Mouse (Mus musculus): ENCODE data around the gene Gm9821. TPM values are rescaled to one million over a fixed set of nuclear protein-coding genes. Genes with fewer than 3 reads are reported as not detected.
A peak's percentile ranks its signal among the peaks of the same experiment; 100 is the strongest.

Gm9821 gene
- polyA plus RNA-seq, 1 experiment from 2014 or later = 0.18 TPM

- no peak overlapping the region for H3K27ac ChIP-seq
- peaks cover 42% of the 10 kb centered on the region for H3K36me3 ChIP-seq
- peaks cover 58% of the 10 kb centered on the region for H3K27me3 ChIP-seq (ENCODE audit: insufficient read depth, poor library complexity, severe bottlenecking)
- no peak for DNase-seq (ENCODE audit: low spot score)
- no peak overlapping the region for H3K4me3 ChIP-seq
- WGBS = 73% methylated on average over 4 of the region's 4 CpGs
- H3K4me1 ChIP-seq (replicated peaks) = peaks cover 38% of the 10 kb centered on the region
- H3K9me3 ChIP-seq = no peaks in the 10 kb centered on the region
Measured at GRCm38 (mm10) chr2:91920130-91920529, 25.4 kb upstream of the Gm9821 start.

GRCm38 (mm10) chr2:91921181-91921789, 24.2 kb upstream of the Gm9821 start:
- Histone ChIP-seq H3K4me3 (peak overlapping the region; percentile 68), H3K36me3 (peaks cover 30% of the 10 kb centered on the region), H3K27me3 (ENCODE audit: insufficient read depth, poor library complexity, severe bottlenecking) (peaks cover 68% of the 10 kb centered on the region), H3K27ac (peak overlapping the region; percentile 70), H3K9me3 (no peaks in the 10 kb centered on the region), H3K4me1 (replicated peaks) (peaks cover 38% of the 10 kb centered on the region)
- peak; percentile 68 for DNase-seq (ENCODE audit: low spot score)
- 4% methylated on average over 31 of the region's 31 CpGs for WGBS

GRCm38 (mm10) chr2:91921790-91922570, 23.5 kb upstream of the Gm9821 start:
- H3K27ac ChIP-seq = peak overlapping the region; percentile 70
- peak overlapping the region; percentile 68 for H3K4me3 ChIP-seq
- H3K27me3 ChIP-seq (ENCODE audit: insufficient read depth, poor library complexity, severe bottlenecking) = peaks cover 68% of the 10 kb centered on the region
- peaks cover 24% of the 10 kb centered on the region for H3K36me3 ChIP-seq
- peaks cover 38% of the 10 kb centered on the region for H3K4me1 ChIP-seq (replicated peaks)
- under 1% methylated on average over 64 of the region's 64 CpGs for WGBS
- no peaks in the 10 kb centered on the region for H3K9me3 ChIP-seq
- DNase-seq (ENCODE audit: low spot score) = peak; percentile 84

GRCm38 (mm10) chr2:91922586-91923414, 22.7 kb upstream of the Gm9821 start:
- peaks cover 41% of the 10 kb centered on the region for H3K4me1 ChIP-seq (replicated peaks)
- peak overlapping the region; percentile 68 for H3K4me3 ChIP-seq
- H3K36me3 ChIP-seq = peaks cover 19% of the 10 kb centered on the region
- H3K9me3 ChIP-seq = no peaks in the 10 kb centered on the region
- no peak overlapping the region for H3K27ac ChIP-seq
- WGBS = 3% methylated on average over 37 of the region's 37 CpGs
- peak; percentile 34 for DNase-seq (ENCODE audit: low spot score)
- H3K27me3 ChIP-seq (ENCODE audit: insufficient read depth, poor library complexity, severe bottlenecking) = peaks cover 68% of the 10 kb centered on the region

GRCm38 (mm10) chr2:91923415-91924337, 21.8 kb upstream of the Gm9821 start:
- Histone ChIP-seq H3K4me1 (replicated peaks) (peaks cover 50% of the 10 kb centered on the region), H3K36me3 (peaks cover 16% of the 10 kb centered on the region), H3K4me3 (peak overlapping the region; percentile 68), H3K27me3 (ENCODE audit: insufficient read depth, poor library complexity, severe bottlenecking) (peaks cover 68% of the 10 kb centered on the region), H3K27ac (no peak overlapping the region), H3K9me3 (no peaks in the 10 kb centered on the region)
- WGBS = 4% methylated on average over 54 of the region's 54 CpGs
- peak; percentile 83 for DNase-seq (ENCODE audit: low spot score)

GRCm38 (mm10) chr2:91924726-91925125, 20.8 kb upstream of the Gm9821 start:
- WGBS = 51% methylated on average over 1 of the region's 1 CpGs
- no peak overlapping the region for H3K27ac ChIP-seq
- peaks cover 61% of the 10 kb centered on the region for H3K4me1 ChIP-seq (replicated peaks)
- DNase-seq (ENCODE audit: low spot score) = no peak
- H3K4me3 ChIP-seq = no peak overlapping the region
- H3K27me3 ChIP-seq (ENCODE audit: insufficient read depth, poor library complexity, severe bottlenecking) = peaks cover 64% of the 10 kb centered on the region
- peaks cover 19% of the 10 kb centered on the region for H3K36me3 ChIP-seq
- H3K9me3 ChIP-seq = no peaks in the 10 kb centered on the region

- Histone ChIP-seq H3K27ac (no peak overlapping the region), H3K36me3 (peaks cover 22% of the 10 kb centered on the region), H3K9me3 (no peaks in the 10 kb centered on the region), H3K4me3 (no peak overlapping the region), H3K4me1 (replicated peaks) (peaks cover 68% of the 10 kb centered on the region), H3K27me3 (ENCODE audit: insufficient read depth, poor library complexity, severe bottlenecking) (peaks cover 56% of the 10 kb centered on the region)
- DNase-seq (ENCODE audit: low spot score) = no peak
- WGBS = 87% methylated on average over 15 of the region's 15 CpGs
Measured at GRCm38 (mm10) chr2:91925442-91925841, 20.1 kb upstream of the Gm9821 start.

- Histone ChIP-seq H3K27me3 (ENCODE audit: insufficient read depth, poor library complexity, severe bottlenecking) (peaks cover 41% of the 10 kb centered on the region), H3K36me3 (peaks cover 22% of the 10 kb centered on the region), H3K9me3 (no peaks in the 10 kb centered on the region), H3K4me1 (replicated peaks) (peaks cover 64% of the 10 kb centered on the region), H3K4me3 (peak within 1 kb of the TSS; percentile 20; the same call in 1 of the 2 replicates), H3K27ac (no peak within 1 kb of the TSS)
- no peak for DNase-seq (ENCODE audit: low spot score)
- WGBS = 91% methylated on average over 3 of the region's 3 CpGs
Measured at GRCm38 (mm10) chr2:91926949-91927348, 18.6 kb upstream of the Gm9821 start, which contains the start of gene Chrm4. Gene Chrm4 (plus strand): TSS chr2:91927249.

GRCm38 (mm10) chr2:91927826-91928533, 17.5 kb upstream of the Gm9821 start:
- WGBS = 43% methylated on average over 34 of the region's 34 CpGs
- Histone ChIP-seq H3K9me3 (no peaks in the 10 kb centered on the region), H3K36me3 (peaks cover 24% of the 10 kb centered on the region), H3K27me3 (ENCODE audit: insufficient read depth, poor library complexity, severe bottlenecking) (peaks cover 31% of the 10 kb centered on the region), H3K27ac (no peak overlapping the region), H3K4me3 (peak overlapping the region; percentile 82), H3K4me1 (replicated peaks) (peaks cover 64% of the 10 kb centered on the region)
- DNase-seq (ENCODE audit: low spot score) = peak; percentile 88

- Histone ChIP-seq H3K27ac (peak overlapping the region; percentile 70; the same call in 1 of the 2 replicates), H3K4me1 (replicated peaks) (peaks cover 64% of the 10 kb centered on the region), H3K9me3 (no peaks in the 10 kb centered on the region), H3K27me3 (ENCODE audit: insufficient read depth, poor library complexity, severe bottlenecking) (peaks cover 23% of the 10 kb centered on the region), H3K36me3 (peaks cover 30% of the 10 kb centered on the region), H3K4me3 (peak overlapping the region; percentile 82)
- 74% methylated on average over 23 of the region's 23 CpGs for WGBS
- no peak for DNase-seq (ENCODE audit: low spot score)
Measured at GRCm38 (mm10) chr2:91928534-91929350, 16.8 kb upstream of the Gm9821 start.

GRCm38 (mm10) chr2:91929455-91929854, 16.0 kb upstream of the Gm9821 start:
- 43% methylated on average over 3 of the region's 3 CpGs for WGBS
- peaks cover 16% of the 10 kb centered on the region for H3K27me3 ChIP-seq (ENCODE audit: insufficient read depth, poor library complexity, severe bottlenecking)
- peak overlapping the region; percentile 100 for H3K27ac ChIP-seq
- no peaks in the 10 kb centered on the region for H3K9me3 ChIP-seq
- peak overlapping the region; percentile 82 for H3K4me3 ChIP-seq
- H3K36me3 ChIP-seq = peaks cover 36% of the 10 kb centered on the region
- DNase-seq (ENCODE audit: low spot score) = no peak
- H3K4me1 ChIP-seq (replicated peaks) = peaks cover 65% of the 10 kb centered on the region
